Mouse (Mus musculus): ENCODE data around the gene Gm14214.

DNA sequence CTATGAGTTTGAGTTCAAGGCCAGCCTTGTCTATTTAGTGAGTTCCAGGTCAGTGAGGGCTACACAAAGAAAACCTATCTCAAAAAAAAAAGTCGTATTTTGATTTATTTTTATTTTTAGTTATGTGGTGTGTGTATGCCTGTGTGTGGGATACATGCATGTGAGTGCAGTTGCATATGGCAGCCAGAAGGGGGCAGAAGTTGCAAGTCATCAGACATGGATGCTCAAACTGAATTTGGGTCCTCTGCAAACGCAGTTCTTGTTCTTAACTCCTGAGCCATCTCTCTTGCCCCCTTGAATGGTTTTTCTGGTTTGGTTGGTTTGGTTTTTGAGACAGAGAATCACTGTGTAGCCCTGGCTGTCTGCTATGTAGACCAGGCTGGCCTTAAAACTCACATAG is 21.4 kb downstream of the Gm14214 start:
- peak; percentile 23; the same call in 1 of the 2 replicates for TF ChIP-seq CTCF (conservative IDR thresholded peaks at IDR 0.05; ENCODE audit: insufficient read depth, insufficient read length, low read depth, low read length)
- no peak for TF ChIP-seq POLR2A (IDR thresholded peaks at IDR 0.05; ENCODE audit: low read depth, low read length)
